Mouse (Mus musculus) lung, adult 2 months (tissue): ENCODE measurements at regions not wholly inside any gene's neighbourhood (a gene's known extent, or its start where the extent isn't known, plus 50 kb on each side); places are given as distances from the start of the nearest gene placed in this dataset.

Experiments used
- CTCF ChIP-seq: fragments of 200-500 bp; IDR thresholded peaks from 2 replicates; pipeline ENCODE4 v1.5.1; 2011; ENCODE audit warnings: mild to moderate bottlenecking, low read length, control low read depth; ENCODE audit not compliant: insufficient read depth
- POLR2A ChIP-seq: fragments of 200-500 bp; IDR thresholded peaks from 2 replicates; pipeline ENCODE4 v1.6.1; 2011; ENCODE audit warnings: low read depth, mild to moderate bottlenecking, control low read depth, low read length, borderline replicate concordance; ENCODE audit errors: extremely low read depth

DNA sequence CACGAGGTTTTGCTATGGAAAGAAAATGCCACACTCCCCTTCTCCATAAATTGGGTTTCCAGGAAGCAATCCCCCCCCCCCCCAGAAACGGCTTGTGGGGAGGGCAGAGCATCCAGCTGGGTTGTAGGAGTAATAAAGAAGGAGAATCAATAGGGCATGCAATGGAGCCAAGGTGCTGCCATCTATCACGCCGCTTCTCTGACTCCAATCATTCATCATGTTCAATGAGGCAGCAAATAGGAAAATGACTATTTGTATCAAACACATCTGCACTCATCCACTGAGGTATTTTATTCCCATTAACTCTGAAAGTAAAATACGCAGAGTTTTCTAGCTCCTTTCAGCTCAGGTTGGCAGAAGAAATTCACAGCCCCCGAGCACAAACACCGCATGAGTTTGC, 103.5 kb upstream of the Tbca start:
- TF ChIP-seq CTCF (no peak), POLR2A (no peak)
